Mouse (Mus musculus) hindbrain, embryonic 12.5 days (tissue): ENCODE data around the gene Ppie. TPM values are rescaled to one million over a fixed set of nuclear protein-coding genes. Genes with fewer than 3 reads are reported as not detected.
"Not testable (repeated sequence)": the region's sequence is repeated elsewhere in the genome, so short reads cannot be mapped to it uniquely, and the experiment has no call there.

ENCODE experiments used
- ATAC-seq: fragments of 200-750 bp; cut with Nextera tagmentation; 2 replicates; pipeline ENCODE4 v1.8.0; 2017; ENCODE audit warnings: moderate TSS enrichment; ENCODE audit not compliant: low FRiP score
- H3K27ac ChIP-seq: fragments of 300-500 bp; sonication (generic); 2 replicates; pipeline ENCODE4 v1.5.1; 2016; ENCODE audit warnings: mild to moderate bottlenecking
- H3K27me3 ChIP-seq: fragments of 300-500 bp; sonication (generic); 2 replicates; pipeline ENCODE4 v1.6.1; 2016; ENCODE audit warnings: mild to moderate bottlenecking
- H3K36me3 ChIP-seq: fragments of 300-500 bp; sonication (generic); 2 replicates; pipeline ENCODE4 v1.6.1; 2016; ENCODE audit warnings: mild to moderate bottlenecking
- H3K4me1 ChIP-seq: fragments of 300-500 bp; sonication (generic); 2 replicates; pipeline ENCODE4 v1.6.1; 2016
- H3K4me2 ChIP-seq: fragments of 300-500 bp; sonication (generic); replicated peaks from 2 replicates; pipeline ENCODE4 v1.6.1; 2016; ENCODE audit warnings: mild to moderate bottlenecking
- H3K4me3 ChIP-seq: fragments of 300-500 bp; sonication (generic); 2 replicates; pipeline ENCODE4 v1.5.1; 2016; ENCODE audit warnings: mild to moderate bottlenecking
- H3K9ac ChIP-seq: fragments of 300-500 bp; sonication (generic); 2 replicates; pipeline ENCODE4 v1.6.1; 2016; ENCODE audit warnings: mild to moderate bottlenecking, moderate library complexity
- H3K9me3 ChIP-seq: fragments of 300-500 bp; sonication (generic); replicated peaks from 2 replicates; pipeline ENCODE4 v1.6.1; 2016; ENCODE audit warnings: mild to moderate bottlenecking
- WGBS: fragments of 180-500 bp; shearing (Covaris S2); methylation state at CpG from one replicate; pipeline ENCODE4 v1.1.7; 2016; 5-methylcytosine and 5-hydroxymethylcytosine counted together
- polyA plus RNA-seq: library from polyadenylated mRNA; unstranded; fragments of >200 nt; fragmentation: Nextera tagmentation; extraction: Ambion mirVana; gene quantifications from 2 replicates; pipeline ENCODE4 v1.2.1, GENCODE M21; 2016

Ppie gene
- polyA plus RNA-seq, 1 experiment from 2014 or later: 80.3 TPM

DNA sequence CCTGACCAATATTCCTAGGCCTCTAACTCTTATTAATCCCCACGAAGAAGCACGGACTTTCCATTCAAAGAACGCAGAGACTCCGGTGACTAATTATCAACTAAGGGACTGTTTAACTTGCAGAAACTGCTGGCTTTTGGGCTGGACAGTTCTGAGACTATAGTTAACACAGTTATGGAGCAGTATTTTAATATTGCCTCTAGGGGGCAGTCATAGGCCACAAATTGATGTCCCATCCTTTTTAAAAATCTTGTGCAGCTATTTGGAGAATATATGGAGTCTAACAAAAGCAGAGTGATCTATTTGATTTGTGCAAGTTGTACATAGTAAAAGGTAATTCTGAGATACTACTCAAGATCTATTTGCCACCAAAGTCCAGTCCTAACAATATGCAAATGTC lies 15.3 kb upstream of the Ppie start:
- Histone ChIP-seq H3K4me1 (no peaks in the 10 kb centered on the region), H3K27me3 (peaks cover 2% of the 10 kb centered on the region; the same call in 1 of the 2 replicates), H3K4me3 (no peak overlapping the region), H3K27ac (no peak overlapping the region), H3K4me2 (no peak overlapping the region), H3K9me3 (no peaks in the 10 kb centered on the region), H3K9ac (no peak overlapping the region), H3K36me3 (no peaks in the 10 kb centered on the region)
- no peak for ATAC-seq
- 35% methylated on average over 4 of the region's 4 CpGs for WGBS

DNA sequence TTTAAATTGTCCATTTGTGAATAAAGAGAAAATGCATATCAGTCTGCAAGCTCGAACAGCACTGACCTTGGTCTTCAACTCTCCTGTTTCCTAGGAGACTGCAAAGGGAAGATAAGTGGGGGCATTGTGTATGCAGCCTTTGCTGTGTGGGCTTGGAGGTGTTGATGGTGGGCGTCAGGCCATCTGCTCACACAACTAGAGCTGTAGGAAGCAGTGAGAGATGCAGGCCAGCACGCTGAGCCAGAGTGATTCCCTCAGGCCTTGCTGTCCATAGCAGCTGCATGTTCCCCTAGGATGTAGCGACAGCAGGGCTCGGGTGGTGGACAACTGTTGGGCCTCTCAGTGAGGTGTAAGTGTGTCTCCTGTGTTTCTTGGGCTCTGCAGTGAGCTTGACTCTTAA lies 13.2 kb upstream of the Ppie start:
- Histone ChIP-seq H3K36me3 (no peaks in the 10 kb centered on the region), H3K9me3 (no peaks in the 10 kb centered on the region), H3K27ac (no peak overlapping the region), H3K27me3 (peaks cover 2% of the 10 kb centered on the region; the same call in 1 of the 2 replicates), H3K4me2 (no peak overlapping the region), H3K4me1 (no peaks in the 10 kb centered on the region), H3K4me3 (no peak overlapping the region), H3K9ac (no peak overlapping the region)
- 49% methylated on average over 5 of the region's 5 CpGs for WGBS
- no peak for ATAC-seq

DNA sequence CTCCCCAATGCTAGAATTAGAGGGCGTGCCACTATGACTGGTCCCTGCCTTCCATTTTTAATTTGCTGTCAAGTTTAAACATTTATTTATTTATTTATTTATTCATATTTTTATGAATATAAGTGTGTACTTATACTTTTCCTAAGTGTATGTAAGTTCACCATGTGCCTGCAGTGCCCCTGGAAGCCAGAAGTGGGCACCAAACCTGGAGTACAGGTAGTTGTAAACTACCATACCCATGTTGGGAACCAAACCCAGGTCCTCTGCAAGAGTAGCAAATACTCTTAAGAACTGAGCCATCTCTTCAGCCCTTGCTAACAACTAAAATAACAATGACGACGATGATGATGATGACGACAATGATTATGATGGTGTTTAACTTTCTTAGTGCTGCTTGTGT lies 12.3 kb upstream of the Ppie start:
- 80% methylated on average over 4 of the region's 4 CpGs for WGBS
- Histone ChIP-seq H3K4me3 (no peak overlapping the region), H3K4me1 (no peaks in the 10 kb centered on the region), H3K27ac (no peak overlapping the region), H3K4me2 (no peak overlapping the region), H3K27me3 (peaks cover 2% of the 10 kb centered on the region; the same call in 1 of the 2 replicates), H3K9ac (no peak overlapping the region), H3K9me3 (no peaks in the 10 kb centered on the region), H3K36me3 (no peaks in the 10 kb centered on the region)
- no peak for ATAC-seq

DNA sequence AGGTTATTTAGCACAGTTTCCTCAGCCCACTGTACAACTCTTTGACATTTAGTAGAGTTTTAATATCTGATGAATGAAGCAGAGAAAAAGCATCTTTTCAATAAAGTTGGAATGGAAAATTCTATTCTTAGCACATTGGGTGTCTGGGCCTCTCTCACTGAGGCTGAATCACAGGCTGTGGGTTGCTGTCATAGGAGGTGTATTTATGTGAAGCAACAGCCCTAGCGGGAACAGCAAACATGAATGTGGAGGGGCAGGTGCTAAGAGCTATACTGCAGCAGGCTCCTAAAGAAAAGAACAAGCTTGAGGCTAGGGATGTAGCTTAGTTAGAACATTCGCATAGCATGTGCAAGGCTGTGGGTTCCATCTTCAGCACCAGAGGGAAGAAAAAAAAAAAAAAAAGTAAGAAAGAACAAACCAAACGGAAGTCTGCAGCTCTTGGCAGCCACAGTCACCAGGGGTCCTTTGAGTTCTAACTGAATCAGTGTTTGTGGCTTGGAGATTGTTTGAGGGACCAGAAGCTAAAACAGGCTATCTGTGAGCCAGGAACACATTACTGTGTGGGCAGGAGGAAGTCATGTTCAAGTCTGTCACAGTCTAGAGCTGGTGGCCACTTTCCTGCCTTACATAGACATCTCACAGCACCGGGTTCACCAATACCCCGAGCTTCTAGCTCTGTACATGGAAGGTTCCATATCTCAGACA lies 7.8 kb upstream of the Ppie start:
- H3K9me3 ChIP-seq: no peaks in the 10 kb centered on the region
- H3K4me1 ChIP-seq: no peaks in the 10 kb centered on the region
- peaks cover 6% of the 10 kb centered on the region; the same call in 1 of the 2 replicates for H3K27me3 ChIP-seq
- WGBS: 82% methylated on average over 5 of the region's 5 CpGs
- H3K4me3 ChIP-seq: no peak overlapping the region
- H3K27ac ChIP-seq: no peak overlapping the region
- ATAC-seq: no peak
- H3K4me2 ChIP-seq: no peak overlapping the region
- H3K9ac ChIP-seq: no peak overlapping the region
- H3K36me3 ChIP-seq: no peaks in the 10 kb centered on the region

DNA sequence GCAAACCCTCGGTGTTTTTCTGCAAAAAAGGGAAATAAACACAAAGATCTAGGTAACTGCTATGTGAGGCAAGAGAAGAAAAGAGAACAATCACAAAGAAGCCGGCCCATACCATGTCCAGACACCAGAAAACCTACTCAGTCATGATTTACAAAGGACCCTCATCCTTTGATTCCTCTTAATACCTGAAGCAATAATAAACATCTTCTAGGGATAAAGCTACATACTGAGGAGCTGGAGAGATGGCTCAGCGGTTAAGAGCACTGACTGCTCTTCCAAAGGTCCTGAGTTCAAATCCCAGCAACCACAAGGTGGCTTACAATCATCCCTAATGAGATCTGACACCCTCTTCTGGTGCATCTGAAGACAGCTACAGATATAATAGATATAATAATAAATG lies 2.2 kb downstream of the Ppie start:
- Histone ChIP-seq H3K4me3 (no peak overlapping the region), H3K27me3 (peaks cover 6% of the 10 kb centered on the region), H3K9ac (no peak overlapping the region), H3K9me3 (no peaks in the 10 kb centered on the region), H3K36me3 (peaks cover 33% of the 10 kb centered on the region), H3K27ac (no peak overlapping the region), H3K4me2 (no peak overlapping the region), H3K4me1 (peaks cover 15% of the 10 kb centered on the region)
- no peak for ATAC-seq
- WGBS: 88% methylated on average over 3 of the region's 3 CpGs

DNA sequence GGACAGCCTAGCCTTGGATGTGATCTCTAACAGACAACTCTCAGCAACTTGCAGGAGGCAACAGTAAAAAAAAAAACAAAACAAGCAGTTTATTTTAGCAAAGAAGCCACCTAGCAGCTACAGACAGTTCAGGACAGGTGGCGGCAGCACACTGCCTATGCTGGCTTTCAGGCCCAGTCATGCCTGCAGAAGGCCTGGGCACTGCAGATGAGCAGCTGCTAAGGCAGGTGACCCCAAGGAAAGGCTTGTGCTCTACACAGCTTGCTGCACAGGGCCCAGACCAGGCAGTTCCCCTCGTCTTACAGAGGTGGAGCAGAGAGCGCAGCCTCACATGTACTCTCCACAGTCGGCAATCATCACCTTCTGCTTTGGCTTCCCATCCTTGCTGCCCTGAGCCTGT lies 12.7 kb downstream of the Ppie start:
- 89% methylated on average over 4 of the region's 4 CpGs for WGBS
- Histone ChIP-seq H3K4me2 (no peak overlapping the region), H3K9me3 (no peaks in the 10 kb centered on the region), H3K4me3 (no peak overlapping the region), H3K36me3 (peaks cover 60% of the 10 kb centered on the region), H3K27ac (no peak overlapping the region), H3K9ac (no peak overlapping the region), H3K4me1 (no peaks in the 10 kb centered on the region), H3K27me3 (no peaks in the 10 kb centered on the region)
- ATAC-seq: no peak

DNA sequence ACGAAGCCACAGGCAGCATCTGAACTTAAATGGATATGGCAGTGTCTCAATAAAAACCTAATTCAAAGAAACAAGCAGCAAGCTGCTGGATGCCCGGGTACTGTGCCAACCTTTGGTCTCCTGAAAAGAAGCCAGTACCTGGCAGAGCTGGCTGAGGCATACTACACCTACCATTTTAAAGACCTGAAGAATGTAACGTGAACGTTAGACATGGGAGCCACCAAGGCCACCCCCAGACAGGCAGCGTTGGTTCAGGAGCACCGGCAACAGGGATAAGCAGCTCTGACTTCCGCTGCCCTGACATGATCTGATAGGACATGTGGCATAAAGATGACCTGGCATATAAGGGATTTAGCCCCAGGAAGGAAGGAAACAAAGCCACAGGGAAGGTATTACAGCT lies 13.1 kb downstream of the Ppie start:
- Histone ChIP-seq H3K4me3 (no peak overlapping the region), H3K4me2 (no peak overlapping the region), H3K27me3 (no peaks in the 10 kb centered on the region), H3K9me3 (no peaks in the 10 kb centered on the region), H3K27ac (no peak overlapping the region), H3K9ac (no peak overlapping the region), H3K4me1 (no peaks in the 10 kb centered on the region), H3K36me3 (peaks cover 55% of the 10 kb centered on the region)
- no peak for ATAC-seq
- over 99% methylated on average over 7 of the region's 7 CpGs for WGBS

DNA sequence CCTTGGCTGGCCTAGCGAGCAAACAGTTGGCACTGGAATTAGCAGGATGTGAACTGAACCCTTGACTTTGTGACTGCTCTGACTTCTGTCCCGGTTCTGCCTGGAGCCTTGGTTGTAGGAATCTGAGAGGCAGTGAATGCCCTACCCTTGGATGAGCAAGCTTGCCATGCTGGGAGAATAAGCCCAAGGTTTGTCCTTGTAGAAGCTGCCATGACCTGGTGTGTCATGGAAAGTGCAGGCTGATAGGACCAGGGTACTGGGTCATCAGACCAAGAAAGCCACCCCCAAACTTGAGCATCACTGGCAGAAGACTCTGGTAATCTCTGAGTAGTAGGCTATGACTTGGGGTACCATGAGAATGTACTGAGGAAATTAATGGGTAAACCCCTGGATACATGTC lies 18.5 kb downstream of the Ppie start:
- ATAC-seq: no peak
- H3K36me3 ChIP-seq: peaks cover 12% of the 10 kb centered on the region
- no peak overlapping the region for H3K27ac ChIP-seq
- H3K27me3 ChIP-seq: peaks cover 12% of the 10 kb centered on the region
- H3K4me1 ChIP-seq: no peaks in the 10 kb centered on the region
- 91% methylated on average over 2 of the region's 2 CpGs for WGBS
- no peak overlapping the region for H3K9ac ChIP-seq
- H3K4me2 ChIP-seq: no peak overlapping the region
- H3K9me3 ChIP-seq: no peaks in the 10 kb centered on the region
- no peak overlapping the region for H3K4me3 ChIP-seq

DNA sequence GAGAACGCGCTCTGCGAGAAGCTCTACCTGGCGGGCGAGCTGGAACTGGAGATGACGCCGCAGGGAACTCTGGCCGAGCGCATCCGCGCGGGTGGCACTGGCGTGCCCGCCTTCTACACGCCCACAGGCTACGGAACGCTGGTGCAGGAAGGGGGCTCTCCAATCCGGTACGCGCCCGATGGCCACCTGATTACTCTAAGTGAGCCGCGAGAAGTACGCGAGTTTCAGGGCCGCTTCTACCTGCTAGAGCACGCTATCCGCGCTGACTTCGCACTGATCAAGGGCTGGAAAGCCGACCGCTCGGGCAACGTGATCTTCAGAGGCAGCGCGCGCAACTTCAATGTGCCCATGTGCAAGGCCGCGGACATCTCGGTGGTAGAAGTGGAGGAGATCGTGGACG lies 23.1 kb downstream of the Ppie start:
- H3K27me3 ChIP-seq: peaks cover 24% of the 10 kb centered on the region
- WGBS: 22% methylated on average over 21 of the region's 42 CpGs
- peak; percentile 22; the same call in 1 of the 2 replicates for ATAC-seq
- H3K4me3 ChIP-seq: peak overlapping the region; percentile 29
- H3K9me3 ChIP-seq, H3K27ac ChIP-seq, H3K36me3 ChIP-seq, H3K4me1 ChIP-seq, H3K9ac ChIP-seq: not testable (repeated sequence)
- H3K4me2 ChIP-seq: peak overlapping the region; percentile 51

DNA sequence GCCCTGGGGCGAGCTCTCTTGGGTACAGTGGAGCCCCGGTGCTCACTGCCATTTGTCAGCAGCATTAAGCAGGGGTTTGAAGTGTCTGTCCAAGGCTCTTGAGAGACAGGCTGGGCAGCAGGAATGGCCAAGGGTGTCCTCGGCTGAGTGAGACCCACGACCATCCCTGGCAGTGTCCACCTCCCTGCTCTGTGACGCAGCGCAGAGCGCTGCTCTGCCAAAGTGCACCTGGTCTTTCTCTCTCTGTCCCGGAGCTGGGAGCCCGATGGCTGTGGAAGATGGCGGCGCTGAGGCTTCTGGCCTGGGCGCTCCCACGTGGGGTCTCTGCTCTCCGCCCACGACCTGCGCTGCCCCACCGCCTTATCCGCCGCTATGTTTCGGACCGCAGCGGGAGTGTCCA lies 23.7 kb downstream of the Ppie start, which contains the start of gene Oxct2b:
Gene Oxct2b (plus strand): TSS at position 256 of the 400 bp plus-strand sequence.
- peaks cover 24% of the 10 kb centered on the region for H3K27me3 ChIP-seq
- ATAC-seq: peak; percentile 41; the same call in 1 of the 2 replicates
- H3K9ac ChIP-seq: no peak within 1 kb of the TSS
- peak within 1 kb of the TSS; percentile 29 for H3K4me3 ChIP-seq
- H3K9me3 ChIP-seq: no peaks in the 10 kb centered on the region
- peak within 1 kb of the TSS; percentile 51 for H3K4me2 ChIP-seq
- 0 out of 2 replicates have a peak, but pooled peaks cover 3% of the 10 kb centered on the region for H3K4me1 ChIP-seq
- no peak within 1 kb of the TSS for H3K27ac ChIP-seq
- H3K36me3 ChIP-seq: no peaks in the 10 kb centered on the region
- 14% methylated on average over 22 of the region's 22 CpGs for WGBS

DNA sequence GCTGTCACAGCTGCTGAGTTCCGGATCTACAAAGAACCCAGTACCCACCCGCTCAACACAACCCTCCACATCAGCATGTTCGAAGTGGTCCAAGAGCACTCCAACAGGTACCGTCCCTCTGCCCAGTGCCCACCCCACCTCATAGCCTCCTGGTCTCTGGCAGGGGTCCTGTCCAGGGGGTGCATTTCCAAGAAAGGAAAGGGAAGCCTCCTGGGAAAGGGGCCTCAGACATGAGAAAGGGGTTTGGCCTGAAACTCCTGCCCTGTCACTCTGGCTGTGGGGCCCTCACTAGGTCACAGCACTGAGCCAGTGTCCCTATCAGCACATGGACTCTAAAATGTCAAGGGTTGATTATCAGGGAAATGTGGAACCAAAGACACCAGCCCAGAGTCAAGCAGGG lies 25.1 kb downstream of the Ppie start:
- H3K27me3 ChIP-seq: peaks cover 24% of the 10 kb centered on the region
- H3K4me3 ChIP-seq, H3K36me3 ChIP-seq, H3K27ac ChIP-seq, H3K4me1 ChIP-seq, H3K4me2 ChIP-seq, ATAC-seq, H3K9me3 ChIP-seq, H3K9ac ChIP-seq: not testable (repeated sequence)
- WGBS: 92% methylated on average over 4 of the region's 4 CpGs

DNA sequence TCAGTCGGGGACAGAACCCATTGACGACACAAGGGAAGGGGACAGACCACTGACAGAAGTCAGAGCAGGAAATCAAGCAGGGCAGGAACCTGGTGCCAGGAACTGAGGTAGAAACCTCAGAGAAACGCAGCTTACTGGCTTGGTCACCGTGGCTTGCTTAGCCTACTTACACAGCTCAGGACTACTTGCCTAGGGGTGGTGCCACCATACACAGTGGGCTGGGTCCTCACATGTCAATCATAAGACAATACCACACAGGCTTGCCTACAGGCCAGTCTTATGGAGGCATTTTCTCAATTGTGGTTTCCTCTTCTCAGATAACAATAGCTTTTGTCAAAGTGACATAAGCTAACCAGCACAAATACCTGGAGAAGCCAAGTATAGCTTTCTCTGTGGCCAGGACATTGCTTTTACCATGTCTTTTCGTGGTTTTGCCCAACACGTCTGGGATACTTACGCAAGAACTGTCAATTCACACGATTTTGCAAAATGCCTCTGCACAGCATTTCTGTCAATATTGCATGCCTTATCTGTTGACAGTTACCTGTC lies 27.5 kb downstream of the Ppie start:
- Histone ChIP-seq H3K4me1 (0 out of 2 replicates have a peak, but pooled peaks cover 3% of the 10 kb centered on the region), H3K9ac (no peak overlapping the region), H3K36me3 (no peaks in the 10 kb centered on the region), H3K27ac (no peak overlapping the region), H3K9me3 (no peaks in the 10 kb centered on the region), H3K27me3 (peaks cover 20% of the 10 kb centered on the region), H3K4me2 (no peak overlapping the region), H3K4me3 (no peak overlapping the region)
- ATAC-seq: no peak
- WGBS: 83% methylated on average over 8 of the region's 8 CpGs
